Mouse (Mus musculus) neural tube, embryonic 13.5 days (tissue): ENCODE data around the gene Rin1. TPM values are rescaled to one million over a fixed set of nuclear protein-coding genes. Genes with fewer than 3 reads are reported as not detected.

Experiments
- ATAC-seq: fragments of 200-750 bp; cut with Nextera tagmentation; 2 replicates; pipeline ENCODE4 v1.8.0; 2017; ENCODE audit warnings: low read depth, mild to moderate bottlenecking, moderate TSS enrichment, moderate library complexity
- H3K27ac ChIP-seq: fragments of 300-500 bp; sonication (generic); replicated peaks from 2 replicates; pipeline ENCODE4 v1.5.1; 2015; ENCODE audit warnings: moderate library complexity, mild to moderate bottlenecking, inconsistent platforms
- H3K27me3 ChIP-seq: fragments of 300-500 bp; sonication (generic); 2 replicates; pipeline ENCODE4 v1.6.1; 2015; ENCODE audit warnings: mild to moderate bottlenecking, inconsistent platforms
- H3K36me3 ChIP-seq: fragments of 300-500 bp; sonication (generic); 2 replicates; pipeline ENCODE4 v1.6.1; 2015; ENCODE audit warnings: mild to moderate bottlenecking, inconsistent platforms
- H3K4me1 ChIP-seq: fragments of 300-500 bp; sonication (generic); replicated peaks from 2 replicates; pipeline ENCODE4 v1.6.1; 2015; ENCODE audit warnings: inconsistent platforms
- H3K4me2 ChIP-seq: fragments of 300-500 bp; sonication (generic); 2 replicates; pipeline ENCODE4 v1.6.1; 2015; ENCODE audit warnings: inconsistent platforms, mild to moderate bottlenecking, moderate library complexity
- H3K4me3 ChIP-seq: fragments of 300-500 bp; sonication (generic); 2 replicates; pipeline ENCODE4 v1.5.1; 2015; ENCODE audit warnings: mild to moderate bottlenecking, inconsistent platforms
- H3K9ac ChIP-seq: fragments of 300-500 bp; sonication (generic); 2 replicates; pipeline ENCODE4 v1.6.1; 2015; ENCODE audit warnings: moderate library complexity, mild to moderate bottlenecking, inconsistent platforms
- H3K9me3 ChIP-seq: fragments of 300-500 bp; sonication (generic); 2 replicates; pipeline ENCODE4 v1.6.1; 2016; ENCODE audit warnings: inconsistent platforms
- WGBS: fragments of 180-500 bp; shearing (Covaris S2); methylation state at CpG from one replicate; pipeline ENCODE4 v1.1.7; 2015; 5-methylcytosine and 5-hydroxymethylcytosine counted together
- polyA plus RNA-seq: library from polyadenylated mRNA; unstranded; fragments of >200 nt; fragmentation: Nextera tagmentation; extraction: Ambion mirVana; gene quantifications from 2 replicates; pipeline ENCODE4 v1.2.1, GENCODE M21; 2015

Gene Rin1
- polyA plus RNA-seq, 1 experiment from 2014 or later, result 1.4 TPM

- Histone ChIP-seq H3K27ac (peak within 1 kb of the TSS; percentile 92), H3K36me3 (peaks cover 27% of the 10 kb centered on the region), H3K4me3 (peak within 1 kb of the TSS; percentile 76), H3K9me3 (no peaks in the 10 kb centered on the region), H3K4me2 (peak within 1 kb of the TSS; percentile 78), H3K4me1 (peaks cover 13% of the 10 kb centered on the region), H3K9ac (peak within 1 kb of the TSS; percentile 87), H3K27me3 (no peaks in the 10 kb centered on the region)
- peak; percentile 95 for ATAC-seq
- under 1% methylated on average over 62 of the region's 62 CpGs for WGBS
Observed at GRCm38 (mm10) chr19:5023621-5024479, 26.4 kb upstream of the Rin1 start, which contains the start of gene Slc29a2. Gene Slc29a2, plus strand, starts transcription at chr19:5023860.

- Histone ChIP-seq H3K4me3 (no peak overlapping the region), H3K4me1 (peaks cover 13% of the 10 kb centered on the region), H3K27me3 (no peaks in the 10 kb centered on the region), H3K9me3 (no peaks in the 10 kb centered on the region), H3K4me2 (no peak overlapping the region), H3K36me3 (peaks cover 48% of the 10 kb centered on the region), H3K9ac (no peak overlapping the region), H3K27ac (no peak overlapping the region)
- ATAC-seq, result no peak
- WGBS, result 92% methylated on average over 8 of the region's 8 CpGs
Observed at GRCm38 (mm10) chr19:5026111-5026510, 24.2 kb upstream of the Rin1 start.

- Histone ChIP-seq H3K27ac (no peak overlapping the region), H3K9ac (no peak overlapping the region), H3K4me3 (no peak overlapping the region), H3K4me2 (no peak overlapping the region), H3K4me1 (peaks cover 3% of the 10 kb centered on the region), H3K9me3 (no peaks in the 10 kb centered on the region), H3K27me3 (no peaks in the 10 kb centered on the region), H3K36me3 (peaks cover 41% of the 10 kb centered on the region)
- no peak for ATAC-seq
- WGBS, result 80% methylated on average over 3 of the region's 3 CpGs
Observed at GRCm38 (mm10) chr19:5032686-5033085, 17.6 kb upstream of the Rin1 start.

- Histone ChIP-seq H3K4me1 (peaks cover 26% of the 10 kb centered on the region), H3K27ac (no peak overlapping the region), H3K27me3 (no peaks in the 10 kb centered on the region), H3K9ac (0 out of 2 replicates have a peak overlapping the region, but pooled peaks have one; percentile 14), H3K9me3 (no peaks in the 10 kb centered on the region), H3K4me3 (no peak overlapping the region), H3K4me2 (no peak overlapping the region), H3K36me3 (peaks cover 6% of the 10 kb centered on the region)
- 84% methylated on average over 4 of the region's 4 CpGs for WGBS
- ATAC-seq, result no peak
Observed at GRCm38 (mm10) chr19:5036577-5036976, 13.7 kb upstream of the Rin1 start.

- peaks cover 40% of the 10 kb centered on the region for H3K4me1 ChIP-seq
- H3K4me2 ChIP-seq, result peak overlapping the region; percentile 89
- no peaks in the 10 kb centered on the region for H3K27me3 ChIP-seq
- ATAC-seq, result peak; percentile 48
- H3K36me3 ChIP-seq, result 0 out of 2 replicates have a peak, but pooled peaks cover 6% of the 10 kb centered on the region
- no peaks in the 10 kb centered on the region for H3K9me3 ChIP-seq
- H3K27ac ChIP-seq, result peak overlapping the region; percentile 91
- H3K9ac ChIP-seq, result peak overlapping the region; percentile 97
- peak overlapping the region; percentile 89 for H3K4me3 ChIP-seq
- WGBS, result 6% methylated on average over 32 of the region's 32 CpGs
Observed at GRCm38 (mm10) chr19:5037678-5038571, 12.4 kb upstream of the Rin1 start.

- under 1% methylated on average over 44 of the region's 44 CpGs for WGBS
- peaks cover 12% of the 10 kb centered on the region for H3K36me3 ChIP-seq
- peak; percentile 90 for ATAC-seq
Observed at GRCm38 (mm10) chr19:5038709-5039156, 11.5 kb upstream of the Rin1 start, which contains the start of the genes B4gat1 and AC124502.3. Gene B4gat1, plus strand, starts transcription at chr19:5038826. Gene AC124502.3, plus strand, starts transcription at chr19:5038891.

GRCm38 (mm10) chr19:5039301-5040114 is 10.8 kb upstream of the Rin1 start:
- peaks cover 41% of the 10 kb centered on the region for H3K4me1 ChIP-seq
- H3K9ac ChIP-seq, result peak overlapping the region; percentile 97
- H3K9me3 ChIP-seq, result no peaks in the 10 kb centered on the region
- H3K27me3 ChIP-seq, result no peaks in the 10 kb centered on the region
- ATAC-seq, result peak; percentile 25
- WGBS, result 12% methylated on average over 41 of the region's 41 CpGs
- H3K27ac ChIP-seq, result peak overlapping the region; percentile 91
- peak overlapping the region; percentile 89 for H3K4me2 ChIP-seq
- H3K36me3 ChIP-seq, result peaks cover 17% of the 10 kb centered on the region
- H3K4me3 ChIP-seq, result peak overlapping the region; percentile 89

More at GRCm38 (mm10) chr19:5038709-5039156, 11.5 kb upstream of the Rin1 start, which contains the start of the genes B4gat1 and AC124502.3:
- H3K27ac ChIP-seq, result peak within 1 kb of the TSS; percentile 91
- peak within 1 kb of the TSS; percentile 89 for H3K4me3 ChIP-seq
- H3K9ac ChIP-seq, result peak within 1 kb of the TSS; percentile 97
- H3K27me3 ChIP-seq, result no peaks in the 10 kb centered on the region
- no peaks in the 10 kb centered on the region for H3K9me3 ChIP-seq
- H3K4me1 ChIP-seq, result peaks cover 41% of the 10 kb centered on the region
- peak within 1 kb of the TSS; percentile 89 for H3K4me2 ChIP-seq

GRCm38 (mm10) chr19:5040862-5041523 is 9.3 kb upstream of the Rin1 start, which contains the start of gene Brms1:
Gene Brms1, plus strand, starts transcription at chr19:5041354.
- ATAC-seq, result peak; percentile 60
- Histone ChIP-seq H3K27ac (peak within 1 kb of the TSS; percentile 76), H3K9ac (peak within 1 kb of the TSS; percentile 97), H3K9me3 (no peaks in the 10 kb centered on the region), H3K27me3 (no peaks in the 10 kb centered on the region), H3K4me2 (peak within 1 kb of the TSS; percentile 89), H3K4me3 (peak within 1 kb of the TSS; percentile 89), H3K4me1 (peaks cover 41% of the 10 kb centered on the region), H3K36me3 (peaks cover 24% of the 10 kb centered on the region)
- 7% methylated on average over 40 of the region's 40 CpGs for WGBS

GRCm38 (mm10) chr19:5041588-5041987 is 8.7 kb upstream of the Rin1 start:
- peak; percentile 2; the same call in 1 of the 2 replicates for ATAC-seq
- H3K9ac ChIP-seq, result peak overlapping the region; percentile 97

GRCm38 (mm10) chr19:5045531-5045930 is 4.8 kb upstream of the Rin1 start:
- ATAC-seq, result no peak
- 80% methylated on average over 4 of the region's 4 CpGs for WGBS
- peaks cover 11% of the 10 kb centered on the region for H3K27me3 ChIP-seq
- H3K4me3 ChIP-seq, result no peak overlapping the region
- H3K4me2 ChIP-seq, result no peak overlapping the region
- H3K9ac ChIP-seq, result no peak overlapping the region
- H3K4me1 ChIP-seq, result peaks cover 27% of the 10 kb centered on the region
- no peak overlapping the region for H3K27ac ChIP-seq
- no peaks in the 10 kb centered on the region for H3K9me3 ChIP-seq
- H3K36me3 ChIP-seq, result peaks cover 65% of the 10 kb centered on the region

More at GRCm38 (mm10) chr19:5041588-5041987, 8.7 kb upstream of the Rin1 start:
- Histone ChIP-seq H3K36me3 (peaks cover 30% of the 10 kb centered on the region), H3K9me3 (no peaks in the 10 kb centered on the region), H3K27me3 (no peaks in the 10 kb centered on the region), H3K4me2 (peak overlapping the region; percentile 89), H3K27ac (peak overlapping the region; percentile 76), H3K4me3 (peak overlapping the region; percentile 89), H3K4me1 (peaks cover 41% of the 10 kb centered on the region)
- WGBS, result 2% methylated on average over 16 of the region's 16 CpGs
